ENCODE assay signal across 20 mouse cellular contexts in the genomic region with DNA sequence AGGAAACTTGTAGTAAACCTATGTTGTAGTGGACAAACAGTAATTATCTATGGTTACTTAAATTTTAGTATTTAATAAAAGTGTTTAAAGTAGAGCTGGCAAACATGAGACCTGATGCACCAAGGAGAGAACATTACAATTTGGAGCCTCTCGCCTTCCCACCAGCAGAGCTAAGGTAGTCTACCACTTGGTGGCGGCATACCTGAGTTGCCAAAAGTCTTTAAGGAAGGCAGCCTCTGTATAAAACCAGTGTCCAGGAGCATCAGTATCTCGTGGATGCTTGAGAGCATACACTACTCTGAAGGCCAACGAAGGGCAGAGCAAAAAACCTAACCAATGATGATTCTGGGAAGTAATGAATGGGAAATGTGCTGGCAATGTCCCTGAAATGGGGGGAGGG.
A peak's percentile ranks its signal among the peaks of the same experiment; 100 is the strongest.
DNase-seq lines count a peak whose midpoint lies in the region; ATAC-seq and TF ChIP-seq lines count a peak whose summit lies in the region.
"Had no signal": no experiment of that assay in that cellular context is flagged by ENCODE, and none has a peak within 500 bp of the region (broad histone marks: within the 10 kb centered on the region; RNA-seq: fewer than 3 reads in every experiment).

No protein-coding gene starts in this region.

- peaks cover 4% of the 10 kb centered on the region; the same call in 1 of the 2 replicates for H3K4me1 ChIP-seq in hindbrain, postnatal 0 days (ENCODE audit: insufficient read depth, low read length)
- H3K4me1 ChIP-seq in hindbrain, embryonic 10.5 days (replicated peaks), result peaks cover 31% of the 10 kb centered on the region
- peaks cover 6% of the 10 kb centered on the region; the same call in 1 of the 2 replicates for H3K4me1 ChIP-seq in lung, postnatal 0 days (ENCODE audit: insufficient read depth, low read depth, low read length)
- H3K4me1 ChIP-seq in stomach, postnatal 0 days (replicated peaks; ENCODE audit: control insufficient read depth, insufficient read depth), result 0 out of 2 replicates have a peak, but pooled peaks cover 2% of the 10 kb centered on the region
- H3K4me1 ChIP-seq: hindbrain, embryonic 12.5 days; liver, embryonic 15.5 days had no signal

- no peak for TF ChIP-seq EP300 in lung, postnatal 0 days (IDR thresholded peaks at IDR 0.05)
- no peak for TF ChIP-seq EP300 in stomach, postnatal 0 days (optimal IDR thresholded peaks at IDR 0.05)

- no peaks in the 10 kb centered on the region for H3K36me3 ChIP-seq in hindbrain, postnatal 0 days (ENCODE audit: insufficient read depth, low read length)
- H3K36me3 ChIP-seq in hindbrain, embryonic 10.5 days, result no peaks in the 10 kb centered on the region
- no peaks in the 10 kb centered on the region for H3K36me3 ChIP-seq in lung, postnatal 0 days (ENCODE audit: insufficient read depth, low read length)
- no peaks in the 10 kb centered on the region for H3K36me3 ChIP-seq in stomach, postnatal 0 days (ENCODE audit: control insufficient read depth, insufficient read depth, low read length)
- H3K36me3 ChIP-seq: hindbrain, embryonic 12.5 days; liver, embryonic 15.5 days; neural tube, embryonic 12.5 days had no signal

- TF ChIP-seq CTCF in hindbrain, postnatal 0 days (IDR thresholded peaks at IDR 0.05; ENCODE audit: low read depth), result peak; percentile 38
- peak; percentile 34 for TF ChIP-seq CTCF in lung, postnatal 0 days (IDR thresholded peaks at IDR 0.05)
- peak; percentile 33; the same call in 1 of the 2 replicates for TF ChIP-seq CTCF in stomach, postnatal 0 days (IDR thresholded peaks at IDR 0.05; ENCODE audit: low read depth)

- H3K4me3 ChIP-seq in hindbrain, postnatal 0 days (ENCODE audit: low read length), result no peak overlapping the region
- no peak overlapping the region for H3K4me3 ChIP-seq in hindbrain, embryonic 10.5 days
- no peak overlapping the region for H3K4me3 ChIP-seq in lung, postnatal 0 days (ENCODE audit: low read depth, low read length)
- no peak overlapping the region for H3K4me3 ChIP-seq in stomach, postnatal 0 days (ENCODE audit: low read depth, low read length)
- H3K4me3 ChIP-seq: forebrain, embryonic 13.5 days; hindbrain, embryonic 12.5 days; liver, embryonic 15.5 days; neural tube, embryonic 12.5 days had no signal

- H3K27ac ChIP-seq in hindbrain, postnatal 0 days, result no peak overlapping the region
- H3K27ac ChIP-seq in hindbrain, embryonic 10.5 days, result no peak overlapping the region
- H3K27ac ChIP-seq in lung, postnatal 0 days (ENCODE audit: low read length), result no peak overlapping the region
- H3K27ac ChIP-seq in stomach, postnatal 0 days (replicated peaks), result no peak overlapping the region
- H3K27ac ChIP-seq: forebrain, embryonic 13.5 days; hindbrain, embryonic 12.5 days; liver, embryonic 15.5 days; neural tube, embryonic 12.5 days had no signal

- no peak for ATAC-seq in hindbrain, postnatal 0 days
- ATAC-seq in lung, postnatal 0 days, result no peak
- ATAC-seq in stomach, postnatal 0 days (ENCODE audit: low FRiP score, low TSS enrichment), result no peak
- ATAC-seq: CD4-positive, CD25-positive, alpha-beta regulatory T cell, adult 4 months; forebrain, embryonic 13.5 days; inflammation-experienced regulatory T-cells, adult 6 months had no signal

- no peaks in the 10 kb centered on the region for H3K27me3 ChIP-seq in hindbrain, postnatal 0 days (ENCODE audit: insufficient read depth, low read length)
- H3K27me3 ChIP-seq in hindbrain, embryonic 10.5 days (ENCODE audit: insufficient read depth, poor library complexity, severe bottlenecking), result no peaks in the 10 kb centered on the region
- H3K27me3 ChIP-seq in lung, postnatal 0 days (replicated peaks; ENCODE audit: insufficient read depth, low read length), result no peaks in the 10 kb centered on the region
- H3K27me3 ChIP-seq in stomach, postnatal 0 days (ENCODE audit: control insufficient read depth, insufficient read depth, low read length), result no peaks in the 10 kb centered on the region
- H3K27me3 ChIP-seq: forebrain, embryonic 13.5 days; hindbrain, embryonic 12.5 days; liver, embryonic 15.5 days; neural tube, embryonic 12.5 days had no signal

- 77% methylated on average over 4 of the region's 4 CpGs for WGBS in hindbrain, postnatal 0 days
- WGBS in hindbrain, embryonic 10.5 days, result 64% methylated on average over 4 of the region's 4 CpGs
- 73% methylated on average over 4 of the region's 4 CpGs for WGBS in lung, postnatal 0 days
- WGBS in stomach, postnatal 0 days, result 73% methylated on average over 4 of the region's 4 CpGs

- H3K9me3 ChIP-seq in hindbrain, postnatal 0 days (ENCODE audit: low read length), result no peaks in the 10 kb centered on the region
- no peaks in the 10 kb centered on the region for H3K9me3 ChIP-seq in hindbrain, embryonic 10.5 days
- no peaks in the 10 kb centered on the region for H3K9me3 ChIP-seq in lung, postnatal 0 days (ENCODE audit: low read length)
- no peaks in the 10 kb centered on the region for H3K9me3 ChIP-seq in stomach, postnatal 0 days (ENCODE audit: control insufficient read depth, low read length)
- H3K9me3 ChIP-seq: forebrain, embryonic 13.5 days; hindbrain, embryonic 12.5 days; liver, embryonic 15.5 days; neural tube, embryonic 12.5 days had no signal

- peak; percentile 29 for DNase-seq in embryo, embryonic 10.5 days (ENCODE audit: low spot score)
- DNase-seq in embryo, embryonic 10 days (ENCODE audit: low spot score), result no peak
- DNase-seq in hindbrain, postnatal 0 days (ENCODE audit: low spot score), result no peak
- no peak for DNase-seq in hindbrain, embryonic 10.5 days (ENCODE audit: low spot score)
- DNase-seq in lung, postnatal 0 days (ENCODE audit: low spot score), result no peak
- DNase-seq in lung, postnatal 10 days, result no peak
- DNase-seq in stomach, postnatal 0 days (ENCODE audit: low spot score), result no peak
- DNase-seq in adrenal gland, adult 18-20 months (ENCODE audit: low spot score in 2 of 2), result no peak
- DNase-seq: cerebellum, adult 9-11 months; gastrocnemius, postnatal 14 days; kidney, adult 9 months; kidney, postnatal 36 days; right cerebral cortex, adult 18-20 months; thymus, postnatal 25 days had no signal

- no peak overlapping the region for H3K9ac ChIP-seq in hindbrain, postnatal 0 days (replicated peaks; ENCODE audit: low read length)
- H3K9ac ChIP-seq in lung, postnatal 0 days (replicated peaks; ENCODE audit: low read depth), result no peak overlapping the region
- no peak overlapping the region for H3K9ac ChIP-seq in stomach, postnatal 0 days (ENCODE audit: low read length)
- H3K9ac ChIP-seq: forebrain, embryonic 13.5 days; hindbrain, embryonic 12.5 days; liver, embryonic 15.5 days; neural tube, embryonic 12.5 days had no signal

- no peak overlapping the region for H3K4me2 ChIP-seq in hindbrain, postnatal 0 days (ENCODE audit: low read depth, low read length)
- H3K4me2 ChIP-seq in lung, postnatal 0 days (replicated peaks; ENCODE audit: low read depth, low read length), result no peak overlapping the region
- H3K4me2 ChIP-seq in stomach, postnatal 0 days (replicated peaks; ENCODE audit: low read depth), result no peak overlapping the region
- H3K4me2 ChIP-seq: forebrain, embryonic 13.5 days; hindbrain, embryonic 12.5 days; liver, embryonic 15.5 days; neural tube, embryonic 12.5 days had no signal
